Mouse (Mus musculus): ENCODE measurements at regions not wholly inside any gene's neighbourhood (a gene's known extent, or its start where the extent isn't known, plus 50 kb on each side); places are given as distances from the start of the nearest gene placed in this dataset.

- TF ChIP-seq CTCF (IDR thresholded peaks at IDR 0.05; ENCODE audit: low read depth, low read length) (no peak), GATA1 (IDR thresholded peaks at IDR 0.05; ENCODE audit: borderline replicate concordance, low read length) (no peak), POLR2AphosphoS5 (IDR thresholded peaks at IDR 0.05; ENCODE audit: insufficient replicate concordance, low read depth, low read length) (no peak), TAL1 (conservative IDR thresholded peaks at IDR 0.05; ENCODE audit: low read depth, low read length) (no peak)
These were observed 181.8 kb upstream of the Otx2 start for GRCm38 (mm10) chr14:48855453-48855852.
